Mouse (Mus musculus): Measurements from ENCODE around the gene Gm42906. TPM values are rescaled to one million over a fixed set of nuclear protein-coding genes. Genes with fewer than 3 reads are reported as not detected.

Gm42906 gene
- total RNA-seq, 1 experiment, result not detected

DNA sequence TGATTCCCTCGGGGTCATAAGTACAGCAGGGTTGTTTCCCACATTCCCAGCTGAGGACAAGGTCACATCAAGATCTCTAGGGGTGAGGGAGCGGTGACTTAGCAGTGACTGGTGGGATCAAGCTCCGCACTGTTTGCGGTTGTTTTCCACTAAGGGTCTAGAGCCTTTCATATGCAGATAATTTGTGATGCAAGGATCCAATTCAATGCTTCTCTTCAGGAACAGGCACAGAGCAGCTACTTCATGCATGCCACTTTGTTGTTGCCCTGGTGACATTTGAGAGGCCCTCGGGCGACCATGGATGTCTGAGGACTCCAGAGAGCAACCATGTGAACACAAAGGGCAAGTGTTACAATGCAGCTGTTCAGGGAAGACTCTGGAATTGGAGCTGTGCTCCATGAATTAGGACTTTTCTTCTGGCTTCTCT is 209.3 kb downstream of the Gm42906 start:
- DNase-seq (ENCODE audit: low read depth, low spot score), result peak; percentile 48
- no peak overlapping the region for H3K27ac ChIP-seq (ENCODE audit: insufficient read depth, low read depth, low read length, poor library complexity, severe bottlenecking)
- H3K9ac ChIP-seq (ENCODE audit: insufficient read depth, low read depth, low read length, poor library complexity, severe bottlenecking), result no peak overlapping the region
- TF ChIP-seq CHD2 (IDR thresholded peaks at IDR 0.05; ENCODE audit: low read depth, low read length), result no peak
- TF ChIP-seq ZNF384 (IDR thresholded peaks at IDR 0.05; ENCODE audit: low read depth, low read length), result no peak
- peak; percentile 30; the same call in 1 of the 2 replicates for TF ChIP-seq MAFK (IDR thresholded peaks at IDR 0.05; ENCODE audit: insufficient read depth, low read depth, low read length)
- no peak for TF ChIP-seq ZC3H11A (IDR thresholded peaks at IDR 0.05; ENCODE audit: borderline replicate concordance, low read depth, low read length)
- TF ChIP-seq HCFC1 (IDR thresholded peaks at IDR 0.05; ENCODE audit: borderline replicate concordance, insufficient read depth, low read length), result no peak
- in situ Hi-C loops (cut with MboI; ENCODE audit: low sequenced_read_pairs in 2 of 2, unreplicated experiment in 2 of 2), result no loop called here
- H3K4me1 ChIP-seq (ENCODE audit: control insufficient read depth in 2 of 2, insufficient read depth in 2 of 2, low read length in 2 of 2, poor library complexity in 1 of 2), result peaks cover 3 to 6% of the 10 kb centered on the region in 2 experiments; a peak in 2 of 4 replicates
- H3K9me3 ChIP-seq (ENCODE audit: control insufficient read depth, insufficient read depth, low read depth, low read length), result no peaks in the 10 kb centered on the region
- H3K4me3 ChIP-seq (ENCODE audit: insufficient read depth in 1 of 2, low read depth in 1 of 2, low read length in 2 of 2, poor library complexity in 1 of 2, severe bottlenecking in 1 of 2), result no peak overlapping the region
- no peaks in the 10 kb centered on the region for H3K36me3 ChIP-seq (ENCODE audit: control insufficient read depth, insufficient read depth, low read length, poor library complexity, severe bottlenecking)

DNA sequence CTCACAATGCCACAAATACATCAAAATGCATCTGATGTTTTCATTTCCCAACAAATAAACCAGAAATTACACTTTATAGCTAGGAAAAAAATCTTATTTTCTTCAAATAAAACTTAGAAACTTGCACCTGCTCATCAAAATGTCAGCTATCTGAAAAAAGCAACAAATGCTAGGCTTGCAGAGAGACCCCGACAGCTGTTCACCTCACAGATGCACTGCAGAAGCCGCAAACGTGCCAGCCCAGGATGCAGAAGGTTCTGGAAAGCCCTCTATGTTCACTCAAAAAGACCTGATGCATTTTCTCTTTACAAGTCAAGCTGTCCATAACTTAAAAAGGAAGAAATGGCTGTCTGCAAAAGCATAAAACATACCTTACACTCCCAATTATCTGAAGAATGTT is 214.9 kb downstream of the Gm42906 start:
- H3K4me1 ChIP-seq (ENCODE audit: control insufficient read depth in 2 of 2, insufficient read depth in 2 of 2, low read length in 2 of 2, poor library complexity in 1 of 2), result peaks cover 0 to 1% of the 10 kb centered on the region in 2 experiments; a peak in 1 of 4 replicates
- no peaks in the 10 kb centered on the region for H3K36me3 ChIP-seq (ENCODE audit: control insufficient read depth, insufficient read depth, low read length, poor library complexity, severe bottlenecking)
- TF ChIP-seq ZNF384 (IDR thresholded peaks at IDR 0.05; ENCODE audit: low read depth, low read length) (no peak), HCFC1 (IDR thresholded peaks at IDR 0.05; ENCODE audit: borderline replicate concordance, insufficient read depth, low read length) (no peak), CHD2 (IDR thresholded peaks at IDR 0.05; ENCODE audit: low read depth, low read length) (no peak), MAFK (IDR thresholded peaks at IDR 0.05; ENCODE audit: insufficient read depth, low read depth, low read length) (no peak)
- no peak overlapping the region for H3K9ac ChIP-seq (ENCODE audit: insufficient read depth, low read depth, low read length, poor library complexity, severe bottlenecking)
- no peak for DNase-seq (ENCODE audit: low read depth, low spot score)
- no peak overlapping the region for H3K4me3 ChIP-seq (ENCODE audit: insufficient read depth in 1 of 2, low read depth in 1 of 2, low read length in 2 of 2, poor library complexity in 1 of 2, severe bottlenecking in 1 of 2)
- no peaks in the 10 kb centered on the region for H3K9me3 ChIP-seq (ENCODE audit: control insufficient read depth, insufficient read depth, low read depth, low read length)
- in situ Hi-C loops (cut with MboI; ENCODE audit: low sequenced_read_pairs in 2 of 2, unreplicated experiment in 2 of 2), result no loop called here
- H3K27ac ChIP-seq (ENCODE audit: insufficient read depth, low read depth, low read length, poor library complexity, severe bottlenecking), result no peak overlapping the region

DNA sequence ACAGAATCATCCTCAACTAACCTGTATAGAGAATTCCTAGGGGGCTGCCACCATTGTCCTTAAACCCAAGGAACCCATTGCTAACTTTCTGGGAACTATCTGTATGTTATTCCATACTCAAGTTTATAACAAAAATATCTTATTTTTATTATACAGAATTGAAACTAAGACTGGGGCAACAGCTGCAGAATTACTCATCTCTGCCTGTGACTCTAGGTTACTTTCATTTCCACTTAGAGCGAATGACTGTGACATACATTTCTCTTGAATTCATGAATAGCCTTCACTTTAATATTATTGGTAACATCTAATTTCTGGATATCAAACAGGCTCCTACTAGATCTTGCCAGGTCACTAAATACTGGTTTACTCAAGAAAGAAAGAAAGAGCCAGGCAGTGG is 217.1 kb downstream of the Gm42906 start:
- in situ Hi-C loops (cut with MboI; ENCODE audit: low sequenced_read_pairs in 2 of 2, unreplicated experiment in 2 of 2), result no loop called here
- no peak overlapping the region for H3K27ac ChIP-seq (ENCODE audit: insufficient read depth, low read depth, low read length, poor library complexity, severe bottlenecking)
- H3K4me1 ChIP-seq (ENCODE audit: control insufficient read depth in 2 of 2, insufficient read depth in 2 of 2, low read length in 2 of 2, poor library complexity in 1 of 2), result no peaks in the 10 kb centered on the region
- no peak for DNase-seq (ENCODE audit: low read depth, low spot score)
- H3K4me3 ChIP-seq (ENCODE audit: insufficient read depth in 1 of 2, low read depth in 1 of 2, low read length in 2 of 2, poor library complexity in 1 of 2, severe bottlenecking in 1 of 2), result no peak overlapping the region
- H3K36me3 ChIP-seq (ENCODE audit: control insufficient read depth, insufficient read depth, low read length, poor library complexity, severe bottlenecking), result no peaks in the 10 kb centered on the region
- no peak for TF ChIP-seq HCFC1 (IDR thresholded peaks at IDR 0.05; ENCODE audit: borderline replicate concordance, insufficient read depth, low read length)
- TF ChIP-seq ZNF384 (IDR thresholded peaks at IDR 0.05; ENCODE audit: low read depth, low read length), result no peak
- TF ChIP-seq MAFK (IDR thresholded peaks at IDR 0.05; ENCODE audit: insufficient read depth, low read depth, low read length), result no peak
- no peak for TF ChIP-seq CHD2 (IDR thresholded peaks at IDR 0.05; ENCODE audit: low read depth, low read length)
- TF ChIP-seq ZC3H11A (IDR thresholded peaks at IDR 0.05; ENCODE audit: borderline replicate concordance, low read depth, low read length), result no peak
- no peaks in the 10 kb centered on the region for H3K9me3 ChIP-seq (ENCODE audit: control insufficient read depth, insufficient read depth, low read depth, low read length)
- no peak overlapping the region for H3K9ac ChIP-seq (ENCODE audit: insufficient read depth, low read depth, low read length, poor library complexity, severe bottlenecking)

DNA sequence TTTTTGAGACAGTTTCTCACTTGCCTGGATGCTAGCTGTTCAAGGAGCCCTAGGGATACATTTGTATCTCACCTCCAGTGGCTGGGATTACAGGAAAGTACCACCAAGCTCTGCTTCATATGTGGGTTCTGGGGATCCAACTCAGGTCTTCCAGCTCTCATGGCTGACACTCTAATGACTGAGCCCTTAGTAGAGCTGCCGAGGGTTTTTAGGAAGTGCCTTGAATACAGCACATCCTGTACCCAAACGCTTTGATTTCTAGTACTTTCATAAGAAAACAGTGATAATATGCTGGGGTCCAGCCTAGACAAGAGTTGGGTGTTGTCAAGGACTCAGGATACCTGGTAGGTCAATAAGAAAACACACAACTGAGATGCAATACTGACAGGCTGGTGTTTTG is 217.9 kb downstream of the Gm42906 start:
- Histone ChIP-seq H3K36me3 (ENCODE audit: control insufficient read depth, insufficient read depth, low read length, poor library complexity, severe bottlenecking) (no peaks in the 10 kb centered on the region), H3K4me1 (ENCODE audit: control insufficient read depth in 2 of 2, insufficient read depth in 2 of 2, low read length in 2 of 2, poor library complexity in 1 of 2) (no peaks in the 10 kb centered on the region), H3K4me3 (ENCODE audit: insufficient read depth in 1 of 2, low read depth in 1 of 2, low read length in 2 of 2, poor library complexity in 1 of 2, severe bottlenecking in 1 of 2) (no peak overlapping the region), H3K9me3 (ENCODE audit: control insufficient read depth, insufficient read depth, low read depth, low read length) (no peaks in the 10 kb centered on the region), H3K9ac (ENCODE audit: insufficient read depth, low read depth, low read length, poor library complexity, severe bottlenecking) (no peak overlapping the region), H3K27ac (ENCODE audit: insufficient read depth, low read depth, low read length, poor library complexity, severe bottlenecking) (no peak overlapping the region)
- no peak for TF ChIP-seq ZNF384 (IDR thresholded peaks at IDR 0.05; ENCODE audit: low read depth, low read length)
- no peak for TF ChIP-seq MAFK (IDR thresholded peaks at IDR 0.05; ENCODE audit: insufficient read depth, low read depth, low read length)
- no peak for TF ChIP-seq HCFC1 (IDR thresholded peaks at IDR 0.05; ENCODE audit: borderline replicate concordance, insufficient read depth, low read length)
- TF ChIP-seq CHD2 (IDR thresholded peaks at IDR 0.05; ENCODE audit: low read depth, low read length), result no peak
- no peak for TF ChIP-seq ZC3H11A (IDR thresholded peaks at IDR 0.05; ENCODE audit: borderline replicate concordance, low read depth, low read length)
- in situ Hi-C loops (cut with MboI; ENCODE audit: low sequenced_read_pairs in 2 of 2, unreplicated experiment in 2 of 2), result no loop called here
- no peak for DNase-seq (ENCODE audit: low read depth, low spot score)

GRCm38 (mm10) chr5:151205017-151205416 is 222.9 kb downstream of the Gm42906 start:
- H3K27ac ChIP-seq (ENCODE audit: insufficient read depth, low read depth, low read length, poor library complexity, severe bottlenecking), result no peak overlapping the region
- in situ Hi-C loops (cut with MboI; ENCODE audit: low sequenced_read_pairs in 2 of 2, unreplicated experiment in 2 of 2), result no loop called here
- H3K9me3 ChIP-seq (ENCODE audit: control insufficient read depth, insufficient read depth, low read depth, low read length), result no peaks in the 10 kb centered on the region
- no peak overlapping the region for H3K9ac ChIP-seq (ENCODE audit: insufficient read depth, low read depth, low read length, poor library complexity, severe bottlenecking)
- no peak for DNase-seq (ENCODE audit: low read depth, low spot score)
- no peaks in the 10 kb centered on the region for H3K36me3 ChIP-seq (ENCODE audit: control insufficient read depth, insufficient read depth, low read length, poor library complexity, severe bottlenecking)
- H3K4me1 ChIP-seq (ENCODE audit: control insufficient read depth in 2 of 2, insufficient read depth in 2 of 2, low read length in 2 of 2, poor library complexity in 1 of 2), result peaks cover 0 to 3% of the 10 kb centered on the region in 2 experiments; a peak in 1 of 4 replicates
- no peak overlapping the region for H3K4me3 ChIP-seq (ENCODE audit: insufficient read depth in 1 of 2, low read depth in 1 of 2, low read length in 2 of 2, poor library complexity in 1 of 2, severe bottlenecking in 1 of 2)
- TF ChIP-seq CHD2 (IDR thresholded peaks at IDR 0.05; ENCODE audit: low read depth, low read length), result no peak
- no peak for TF ChIP-seq HCFC1 (IDR thresholded peaks at IDR 0.05; ENCODE audit: borderline replicate concordance, insufficient read depth, low read length)
- TF ChIP-seq ZNF384 (IDR thresholded peaks at IDR 0.05; ENCODE audit: low read depth, low read length), result no peak
- no peak for TF ChIP-seq ZC3H11A (IDR thresholded peaks at IDR 0.05; ENCODE audit: borderline replicate concordance, low read depth, low read length)
- TF ChIP-seq MAFK (IDR thresholded peaks at IDR 0.05; ENCODE audit: insufficient read depth, low read depth, low read length), result no peak

Data from ES-E14 (cell line).